Mouse (Mus musculus) heart, adult 2 months (tissue): ENCODE measurements around the gene Olfr772. TPM values are rescaled to one million over a fixed set of nuclear protein-coding genes. Genes with fewer than 3 reads are reported as not detected.
"Not testable (repeated sequence)": the region's sequence is repeated elsewhere in the genome, so short reads cannot be mapped to it uniquely, and the experiment has no call there.

Source experiments
- DNase-seq, 2 experiments: peaks; one replicate each; pipeline ENCODE4 v3.0.0; 2021
- H3K27ac ChIP-seq: fragments of 200-600 bp; 2 replicates; pipeline ENCODE4 v1.8.1; 2022
- H3K27me3 ChIP-seq: fragments of 200-500 bp; 2 replicates; pipeline ENCODE4 v1.6.1; 2012; ENCODE audit warnings: mild to moderate bottlenecking, low read length, inconsistent platforms, mixed read lengths; ENCODE audit not compliant: control insufficient read depth, insufficient read depth
- H3K36me3 ChIP-seq: fragments of 200-500 bp; 2 replicates; pipeline ENCODE4 v1.6.1; 2012; ENCODE audit warnings: low read length, inconsistent platforms; ENCODE audit not compliant: control insufficient read depth, insufficient read depth
- H3K4me1 ChIP-seq: fragments of 200-500 bp; 2 replicates; pipeline ENCODE4 v1.6.1; 2011; ENCODE audit warnings: low read length; ENCODE audit not compliant: control insufficient read depth, insufficient read depth
- H3K4me3 ChIP-seq: fragments of 200-600 bp; 2 replicates; pipeline ENCODE4 v1.8.1; 2022
- H3K79me2 ChIP-seq: fragments of 200-500 bp; replicated peaks from 2 replicates; pipeline ENCODE4 v1.6.1; 2012; ENCODE audit warnings: mild to moderate bottlenecking, inconsistent platforms, low read length, moderate library complexity, mixed read lengths; ENCODE audit not compliant: control insufficient read depth, insufficient read depth
- H3K9ac ChIP-seq: fragments of 200-500 bp; 2 replicates; pipeline ENCODE4 v1.6.1; 2012; ENCODE audit warnings: low read depth, mild to moderate bottlenecking, control low read depth, inconsistent platforms, low read length, mixed read lengths
- CTCF ChIP-seq: fragments of 200-600 bp; IDR thresholded peaks from 2 replicates; pipeline ENCODE4 v1.8.1; 2022; ENCODE audit warnings: antibody characterized with exemption, mild to moderate bottlenecking, moderate library complexity
- EP300 ChIP-seq: fragments of 200-500 bp; IDR thresholded peaks from 2 replicates; pipeline ENCODE4 v1.6.1; 2011; ENCODE audit warnings: low read depth, low read length, control low read depth; ENCODE audit not compliant: insufficient read depth
- POLR2A ChIP-seq: fragments of 200-500 bp; IDR thresholded peaks from 2 replicates; pipeline ENCODE4 v1.6.1; 2011; ENCODE audit warnings: mild to moderate bottlenecking, low read depth, low read length, control low read depth; ENCODE audit not compliant: insufficient read depth
- WGBS: fragments of 180-500 bp; shearing (Covaris S2); methylation state at CpG from one replicate; pipeline ENCODE4 v1.1.7; 2018; 5-methylcytosine and 5-hydroxymethylcytosine counted together
- intact Hi-C: fragments of 180-260 bp; cut with DNase I; formaldehyde crosslinking; loops from one replicate; pipeline ENCODE4 v1.15.1; 2025
- long read RNA-seq: library from polyadenylated mRNA; stranded (forward); transcript quantifications from one replicate; pipeline ENCODE4 v2.0.0, GENCODE M21; 2021
- polyA plus RNA-seq: library from polyadenylated mRNA; depleted of rRNA; stranded (reverse); fragments of >200 nt; gene quantifications from 2 replicates; pipeline ENCODE4 v1.2.3, GENCODE M21; 2012; rRNA removed
- total RNA-seq, 2 experiments: library from RNA; stranded (reverse); gene quantifications; 2 replicates each; pipeline ENCODE4 v1.2.3; 2021

The Olfr772 gene
- total RNA-seq (not detected), polyA plus RNA-seq (not detected in 2 replicates)
- long read RNA-seq, result 0 reads

- H3K27me3 ChIP-seq, H3K4me1 ChIP-seq, DNase-seq, intact Hi-C loops, H3K36me3 ChIP-seq, H3K4me3 ChIP-seq, H3K9ac ChIP-seq, H3K27ac ChIP-seq, H3K79me2 ChIP-seq: not testable (repeated sequence)
- WGBS, result 75% methylated on average over 4 of the region's 4 CpGs
These were observed at the start of gene Olfr772 for GRCm38 (mm10) chr10:129177821-129178220. Gene Olfr772, minus strand, starts transcription at chr10:129177921.

GRCm38 (mm10) chr10:129187319-129187718, 9.6 kb upstream of the Olfr772 start, which contains the start of gene Olfr773:
Gene Olfr773, minus strand, starts transcription at chr10:129187419.
- H3K79me2 ChIP-seq, H3K27me3 ChIP-seq, DNase-seq, H3K9ac ChIP-seq, H3K4me1 ChIP-seq, H3K27ac ChIP-seq, H3K36me3 ChIP-seq, intact Hi-C loops, H3K4me3 ChIP-seq: not testable (repeated sequence)

- Histone ChIP-seq H3K79me2 (no peaks in the 10 kb centered on the region), H3K27ac (no peak within 1 kb of the TSS), H3K4me3 (no peak within 1 kb of the TSS), H3K4me1 (no peaks in the 10 kb centered on the region), H3K27me3 (no peaks in the 10 kb centered on the region), H3K9ac (no peak within 1 kb of the TSS), H3K36me3 (no peaks in the 10 kb centered on the region)
- DNase-seq, result no peak
- no peak for TF ChIP-seq EP300
- no peak for TF ChIP-seq CTCF
- no peak for TF ChIP-seq POLR2A
- WGBS, result 65% methylated on average over 1 of the region's 1 CpGs
- intact Hi-C loops, result no loop called here
These were observed 13.1 kb downstream of the Olfr772 start, which contains the start of gene Olfr771 for GRCm38 (mm10) chr10:129164651-129165050. Gene Olfr771, minus strand, starts transcription at chr10:129164751.

GRCm38 (mm10) chr10:129138898-129139297, 38.8 kb downstream of the Olfr772 start, which contains the start of gene Olfr770:
Gene Olfr770, minus strand, starts transcription at chr10:129138998.
- H3K9ac ChIP-seq, result no peak within 1 kb of the TSS
- H3K4me3 ChIP-seq, result no peak within 1 kb of the TSS
- H3K27ac ChIP-seq, result no peak within 1 kb of the TSS
- TF ChIP-seq EP300 (no peak), CTCF (no peak), POLR2A (no peak)
- intact Hi-C loops, result no loop called here
- no peaks in the 10 kb centered on the region for H3K36me3 ChIP-seq
- H3K27me3 ChIP-seq, result no peaks in the 10 kb centered on the region
- no peaks in the 10 kb centered on the region for H3K4me1 ChIP-seq
- no peaks in the 10 kb centered on the region for H3K79me2 ChIP-seq
- no peak for DNase-seq
- 61% methylated on average over 2 of the region's 2 CpGs for WGBS

Other genes starting within 250 kb of the Olfr772 start
- 100 to 1,000 TPM; 140 to 155 TPM for gene Itga7, start 244.1 kb downstream of the Olfr772 start, total RNA-seq
- gene Itga7, start 244.1 kb downstream of the Olfr772 start, polyA plus RNA-seq, result 151 and 206 TPM in 2 replicates
- not detected for gene Mettl7b, start 216.9 kb downstream of the Olfr772 start, total RNA-seq
- 0.18 and 0.53 TPM in 2 replicates for gene Mettl7b, start 216.9 kb downstream of the Olfr772 start, polyA plus RNA-seq
- not detected for gene Olfr9, start 188.5 kb downstream of the Olfr772 start, total RNA-seq
- gene Olfr9, start 188.5 kb downstream of the Olfr772 start, polyA plus RNA-seq, result not detected in 2 replicates
- gene Olfr763, start 167.1 kb downstream of the Olfr772 start, total RNA-seq, result not detected
- not detected in 2 replicates for gene Olfr763, start 167.1 kb downstream of the Olfr772 start, polyA plus RNA-seq
- gene Olfr764-ps1, start 138.0 kb downstream of the Olfr772 start, total RNA-seq, result not detected
- gene Olfr764-ps1, start 138.0 kb downstream of the Olfr772 start, polyA plus RNA-seq, result not detected in 2 replicates
- gene Olfr765, start 127.9 kb downstream of the Olfr772 start, total RNA-seq, result not detected
- gene Olfr765, start 127.9 kb downstream of the Olfr772 start, polyA plus RNA-seq, result not detected in 2 replicates
- not detected for gene Olfr766-ps1, start 108.9 kb downstream of the Olfr772 start, total RNA-seq
- not detected in 2 replicates for gene Olfr766-ps1, start 108.9 kb downstream of the Olfr772 start, polyA plus RNA-seq
- not detected for gene Olfr767, start 95.0 kb downstream of the Olfr772 start, total RNA-seq
- gene Olfr767, start 95.0 kb downstream of the Olfr772 start, polyA plus RNA-seq, result not detected in 2 replicates
- gene Olfr768, start 78.5 kb downstream of the Olfr772 start, total RNA-seq, result not detected
- gene Olfr768, start 78.5 kb downstream of the Olfr772 start, polyA plus RNA-seq, result not detected in 2 replicates
- not detected for gene Olfr769, start 60.1 kb downstream of the Olfr772 start, total RNA-seq
- not detected in 2 replicates for gene Olfr769, start 60.1 kb downstream of the Olfr772 start, polyA plus RNA-seq
- gene Olfr770, start 38.9 kb downstream of the Olfr772 start, total RNA-seq, result not detected
- gene Olfr770, start 38.9 kb downstream of the Olfr772 start, polyA plus RNA-seq, result not detected in 2 replicates
- not detected for gene Olfr771, start 13.2 kb downstream of the Olfr772 start, total RNA-seq
- not detected in 2 replicates for gene Olfr771, start 13.2 kb downstream of the Olfr772 start, polyA plus RNA-seq
- not detected for gene Olfr773, start 9.5 kb upstream of the Olfr772 start, total RNA-seq
- gene Olfr773, start 9.5 kb upstream of the Olfr772 start, polyA plus RNA-seq, result not detected in 2 replicates
- gene Olfr774, start 58.3 kb upstream of the Olfr772 start, total RNA-seq, result not detected
- gene Olfr774, start 58.3 kb upstream of the Olfr772 start, polyA plus RNA-seq, result not detected in 2 replicates
- gene Olfr775, start 70.5 kb upstream of the Olfr772 start, total RNA-seq, result not detected
- not detected in 2 replicates for gene Olfr775, start 70.5 kb upstream of the Olfr772 start, polyA plus RNA-seq
- gene Olfr776, start 81.2 kb upstream of the Olfr772 start, total RNA-seq, result not detected
- not detected in 2 replicates for gene Olfr776, start 81.2 kb upstream of the Olfr772 start, polyA plus RNA-seq
- not detected for gene Olfr777, start 93.6 kb upstream of the Olfr772 start, total RNA-seq
- not detected in 2 replicates for gene Olfr777, start 93.6 kb upstream of the Olfr772 start, polyA plus RNA-seq
- gene Olfr780, start 140.2 kb upstream of the Olfr772 start, total RNA-seq, result not detected
- not detected in 2 replicates for gene Olfr780, start 140.2 kb upstream of the Olfr772 start, polyA plus RNA-seq
- gene Olfr781, start 150.9 kb upstream of the Olfr772 start, total RNA-seq, result not detected
- not detected in 2 replicates for gene Olfr781, start 150.9 kb upstream of the Olfr772 start, polyA plus RNA-seq
- not detected for gene Olfr782, start 170.9 kb upstream of the Olfr772 start, total RNA-seq
- not detected in 2 replicates for gene Olfr782, start 170.9 kb upstream of the Olfr772 start, polyA plus RNA-seq
- under 1 TPM; 0.07 to 0.10 TPM for gene Olfr784, start 206.2 kb upstream of the Olfr772 start, total RNA-seq
- 0.06 TPM in 1 of 2 replicates, not detected in the other for gene Olfr784, start 206.2 kb upstream of the Olfr772 start, polyA plus RNA-seq
- gene Olfr785, start 227.5 kb upstream of the Olfr772 start, total RNA-seq, result not detected
- gene Olfr785, start 227.5 kb upstream of the Olfr772 start, polyA plus RNA-seq, result not detected in 2 replicates
- gene Olfr786, start 249.4 kb upstream of the Olfr772 start, total RNA-seq, result not detected
- gene Olfr786, start 249.4 kb upstream of the Olfr772 start, polyA plus RNA-seq, result not detected in 2 replicates